Mouse (Mus musculus) MEL (cell line): ENCODE results near the gene Fam131b. TPM values are rescaled to one million over a fixed set of nuclear protein-coding genes. Genes with fewer than 3 reads are reported as not detected.

Experiments
- DNase-seq: peaks from one replicate; pipeline ENCODE4 v3.0.0; 2011; ENCODE audit warnings: low read depth, low spot score
- H3K27ac ChIP-seq: 2 replicates; pipeline ENCODE4 v1.5.1; 2012; ENCODE audit warnings: low read depth, mild to moderate bottlenecking, control low read depth, low read length, moderate library complexity; ENCODE audit not compliant: control insufficient read depth
- H3K27me3 ChIP-seq, 2 experiments: fragments of 150-350 bp in 1 of 2; sonication (generic) in 1 of 2; 2 replicates each; pipeline ENCODE4 v1.6.1; 2012; ENCODE audit warnings: low read length in 2 of 2, mild to moderate bottlenecking in 2 of 2, improper control_type of control experiment in 1 of 2, moderate library complexity in 1 of 2; ENCODE audit not compliant: insufficient read depth in 2 of 2, control insufficient read depth in 1 of 2
- H3K36me3 ChIP-seq, 2 experiments: 2 replicates each; pipeline ENCODE4 v1.6.1; 2012 to 2014; ENCODE audit warnings: low read length in 2 of 2, improper control_type of control experiment in 1 of 2, inconsistent platforms in 1 of 2, mild to moderate bottlenecking in 1 of 2; ENCODE audit not compliant: insufficient read depth in 2 of 2, control insufficient read depth in 1 of 2
- H3K4me1 ChIP-seq, 2 experiments: fragments of 150-350 bp in 1 of 2; sonication (generic) in 1 of 2; 2 replicates each; pipeline ENCODE4 v1.6.1; 2012; ENCODE audit warnings: low read length in 2 of 2, improper control_type of control experiment in 1 of 2, mild to moderate bottlenecking in 1 of 2; ENCODE audit not compliant: insufficient read depth in 2 of 2, control insufficient read depth in 1 of 2
- H3K4me3 ChIP-seq, 2 experiments: fragments of 150-350 bp in 1 of 2; sonication (generic) in 1 of 2; 2 replicates each; pipeline ENCODE4 v1.5.1; 2012; ENCODE audit warnings: low read depth in 2 of 2, low read length in 2 of 2, mild to moderate bottlenecking in 2 of 2, moderate library complexity in 2 of 2, control low read depth in 1 of 2, improper control_type of control experiment in 1 of 2; ENCODE audit not compliant: control insufficient read depth in 1 of 2, insufficient read depth in 1 of 2
- H3K79me2 ChIP-seq: 2 replicates; pipeline ENCODE4 v1.6.1; 2012; ENCODE audit warnings: mild to moderate bottlenecking, low read length, moderate library complexity; ENCODE audit not compliant: control insufficient read depth, poor library complexity, insufficient read depth
- H3K9ac ChIP-seq: 2 replicates; pipeline ENCODE4 v1.6.1; 2012; ENCODE audit warnings: low read depth, mild to moderate bottlenecking, control low read depth, low read length, moderate library complexity; ENCODE audit not compliant: control insufficient read depth, poor library complexity, severe bottlenecking
- H3K9me3 ChIP-seq: fragments of 150-350 bp; sonication (generic); replicated peaks from 2 replicates; pipeline ENCODE4 v1.6.1; 2012; ENCODE audit warnings: mild to moderate bottlenecking, low read length, improper control_type of control experiment, moderate library complexity; ENCODE audit not compliant: insufficient read depth
- BHLHE40 ChIP-seq: IDR thresholded peaks from 2 replicates; pipeline ENCODE4 v1.6.1; 2012; ENCODE audit warnings: low read depth, mild to moderate bottlenecking, inconsistent platforms, low read length, improper control_type of control experiment, borderline replicate concordance
- CHD2 ChIP-seq: IDR thresholded peaks from 2 replicates; pipeline ENCODE4 v1.6.1; 2011; ENCODE audit warnings: low read length, improper control_type of control experiment
- ETS1 ChIP-seq: IDR thresholded peaks from 2 replicates; pipeline ENCODE4 v1.6.1; 2012; ENCODE audit warnings: low read depth, mild to moderate bottlenecking, inconsistent platforms, low read length, improper control_type of control experiment, moderate library complexity
- JUND ChIP-seq: IDR thresholded peaks from 2 replicates; pipeline ENCODE4 v1.6.1; 2011; ENCODE audit warnings: low read depth, mild to moderate bottlenecking, improper control_type of control experiment, low read length
- MAZ ChIP-seq: IDR thresholded peaks from 2 replicates; pipeline ENCODE4 v1.6.1; 2012; ENCODE audit warnings: low read depth, mild to moderate bottlenecking, inconsistent platforms, low read length, improper control_type of control experiment
- MEF2A ChIP-seq: IDR thresholded peaks from 2 replicates; pipeline ENCODE4 v1.6.1; 2014; ENCODE audit warnings: low read depth, mild to moderate bottlenecking, inconsistent platforms, low read length, improper control_type of control experiment; ENCODE audit not compliant: poor library complexity, insufficient replicate concordance, severe bottlenecking; ENCODE audit errors: extremely low read depth
- MXI1 ChIP-seq: IDR thresholded peaks from 2 replicates; pipeline ENCODE4 v1.6.1; 2011; ENCODE audit warnings: mild to moderate bottlenecking, low read depth, low read length, improper control_type of control experiment
- MYB ChIP-seq: IDR thresholded peaks from 2 replicates; pipeline ENCODE4 v1.6.1; 2011; ENCODE audit warnings: mild to moderate bottlenecking, low read depth, low read length, improper control_type of control experiment
- NRF1 ChIP-seq: IDR thresholded peaks from 2 replicates; pipeline ENCODE4 v1.6.1; 2014; ENCODE audit warnings: low read depth, mild to moderate bottlenecking, inconsistent platforms, low read length, improper control_type of control experiment, moderate library complexity; ENCODE audit not compliant: poor library complexity, insufficient read depth, severe bottlenecking
- POLR2A ChIP-seq, 2 experiments: IDR thresholded peaks; 2 replicates each; pipeline ENCODE4 v1.6.1; 2011 to 2012; ENCODE audit warnings: low read length in 2 of 2, mild to moderate bottlenecking in 2 of 2, control low read depth in 1 of 2, improper control_type of control experiment in 1 of 2, low read depth in 1 of 2, moderate library complexity in 1 of 2; ENCODE audit not compliant: control insufficient read depth in 1 of 2, insufficient read depth in 1 of 2, poor library complexity in 1 of 2
- POLR2AphosphoS2 ChIP-seq: IDR thresholded peaks from 2 replicates; pipeline ENCODE4 v1.6.1; 2011; ENCODE audit warnings: low read length, improper control_type of control experiment
- RAD21 ChIP-seq: IDR thresholded peaks from 2 replicates; pipeline ENCODE4 v1.6.1; 2011; ENCODE audit warnings: mild to moderate bottlenecking, low read depth, low read length, improper control_type of control experiment
- SMC3 ChIP-seq: IDR thresholded peaks from 2 replicates; pipeline ENCODE4 v1.6.1; 2011; ENCODE audit warnings: low read depth, low read length, improper control_type of control experiment
- TAL1 ChIP-seq: IDR thresholded peaks from 2 replicates; pipeline ENCODE4 v1.6.1; 2012; ENCODE audit warnings: mild to moderate bottlenecking, inconsistent platforms, low read length, moderate library complexity, mixed read lengths
- TCF12 ChIP-seq: IDR thresholded peaks from 2 replicates; pipeline ENCODE4 v1.6.1; 2014; ENCODE audit warnings: low read depth, mild to moderate bottlenecking, inconsistent platforms, low read length, improper control_type of control experiment, moderate library complexity
- UBTF ChIP-seq: IDR thresholded peaks from 2 replicates; pipeline ENCODE4 v1.6.1; 2012; ENCODE audit warnings: low read depth, mild to moderate bottlenecking, inconsistent platforms, low read length, improper control_type of control experiment, moderate library complexity, borderline replicate concordance; ENCODE audit not compliant: insufficient read depth
- USF1 ChIP-seq: IDR thresholded peaks from 2 replicates; pipeline ENCODE4 v1.6.1; 2014; ENCODE audit warnings: low read depth, mild to moderate bottlenecking, inconsistent platforms, low read length, improper control_type of control experiment, moderate library complexity
- ZKSCAN1 ChIP-seq: IDR thresholded peaks from 2 replicates; pipeline ENCODE4 v1.6.1; 2012; ENCODE audit warnings: low read depth, mild to moderate bottlenecking, inconsistent platforms, low read length, improper control_type of control experiment, moderate library complexity
- ZMIZ1 ChIP-seq: IDR thresholded peaks from 2 replicates; pipeline ENCODE4 v1.6.1; 2012; ENCODE audit warnings: low read depth, mild to moderate bottlenecking, inconsistent platforms, low read length, improper control_type of control experiment, moderate library complexity
- ZNF384 ChIP-seq: IDR thresholded peaks from 2 replicates; pipeline ENCODE4 v1.6.1; 2012; ENCODE audit warnings: low read depth, mild to moderate bottlenecking, inconsistent platforms, low read length, improper control_type of control experiment
- polyA plus RNA-seq, 2 experiments: library from polyadenylated mRNA; stranded (reverse) in 1 of 2; unstranded in 1 of 2; fragments of >175 nt in 1 of 2; fragments of >200 nt in 1 of 2; gene quantifications; 2 replicates each; pipeline versions ENCODE4 v1.2.1 to v1.2.4; 2012; ENCODE audit warnings: low replicate concordance in 2 of 2, low read depth in 1 of 2; ENCODE audit not compliant: insufficient read length in 2 of 2, insufficient read depth in 1 of 2, missing spikeins in 1 of 2
- total RNA-seq: library from RNA; depleted of rRNA; stranded (reverse); fragments of 300-350 nt; gene quantifications from 2 replicates; pipeline ENCODE4 v1.2.3, GENCODE M21; 2012

The Fam131b gene
- total and polyA plus RNA-seq, 3 experiments: 0.06 TPM; not detected in 2

GRCm38 (mm10) chr6:42348281-42349005, 24.0 kb upstream of the Fam131b start:
- Histone ChIP-seq H3K36me3 (peaks cover 0 to 22% of the 10 kb centered on the region in 2 experiments; a peak in 2 of 4 replicates), H3K9me3 (no peaks in the 10 kb centered on the region), H3K27ac (no peak overlapping the region), H3K9ac (no peak overlapping the region), H3K4me1 (peaks cover 9 to 31% of the 10 kb centered on the region in 2 experiments), H3K4me3 (no peak overlapping the region), H3K79me2 (peaks cover 3% of the 10 kb centered on the region), H3K27me3 (no peaks in the 10 kb centered on the region)
- 0 out of 2 replicates have a peak, but pooled peaks have one; percentile 32 for TF ChIP-seq MAZ
- TF ChIP-seq MYB: no peak
- no peak for DNase-seq

DNA sequence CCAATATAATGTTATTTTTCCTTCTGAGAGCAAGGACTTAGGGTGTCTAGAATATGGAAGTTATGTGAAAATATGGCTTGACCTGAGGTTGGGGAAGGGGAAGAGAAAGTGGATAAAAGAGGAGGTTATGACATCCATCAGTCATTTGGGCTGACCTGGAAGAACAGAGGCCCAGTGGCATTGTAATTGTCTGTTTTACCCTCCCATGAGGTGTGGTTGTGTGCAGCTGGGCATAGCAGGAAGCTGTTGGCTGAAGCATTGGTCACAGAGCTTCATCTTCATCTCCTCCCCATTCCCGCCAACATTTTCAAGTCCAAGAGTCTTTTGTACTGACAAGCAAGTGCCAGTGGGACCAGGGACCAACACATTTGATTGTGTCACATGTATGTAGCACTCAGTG, 19.8 kb upstream of the Fam131b start:
- Histone ChIP-seq H3K9me3 (no peaks in the 10 kb centered on the region), H3K36me3 (no peaks in the 10 kb centered on the region; a peak in 1 of 4 replicates), H3K9ac (no peak overlapping the region), H3K79me2 (no peaks in the 10 kb centered on the region), H3K4me3 (no peak overlapping the region), H3K4me1 (peaks cover 0 to 2% of the 10 kb centered on the region in 2 experiments; a peak in 1 of 4 replicates), H3K27me3 (no peaks in the 10 kb centered on the region), H3K27ac (no peak overlapping the region)
- no peak for DNase-seq
- TF ChIP-seq TAL1 (no peak), SMC3 (no peak), POLR2AphosphoS2 (no peak), UBTF (no peak), MXI1 (no peak), ZMIZ1 (no peak), JUND (no peak), ZKSCAN1 (no peak), NRF1 (no peak), ZNF384 (no peak), CHD2 (no peak), ETS1 (no peak), RAD21 (no peak), MEF2A (no peak), USF1 (no peak), MAZ (no peak), TCF12 (no peak), BHLHE40 (no peak), POLR2A (IDR thresholded peaks at IDR 0.05; ENCODE audit: control insufficient read depth in 1 of 2, insufficient read depth in 1 of 2, low read depth in 1 of 2, low read length in 2 of 2, poor library complexity in 1 of 2) (no peak)
